Mouse (Mus musculus) heart, embryonic 16.5 days (tissue): ENCODE results near the gene Actl7a. TPM values are rescaled to one million over a fixed set of nuclear protein-coding genes. Genes with fewer than 3 reads are reported as not detected.
A peak's percentile ranks its signal among the peaks of the same experiment; 100 is the strongest.

ENCODE experiments used
- ATAC-seq: fragments of 200-750 bp; cut with Nextera tagmentation; replicated peaks from 2 replicates; pipeline ENCODE4 v1.8.0; 2017; ENCODE audit warnings: moderate number of reproducible peaks; ENCODE audit not compliant: insufficient read depth, low FRiP score; ENCODE audit errors: extremely low read depth
- H3K27ac ChIP-seq: fragments of 300-500 bp; sonication (generic); 2 replicates; pipeline ENCODE4 v1.5.1; 2014; ENCODE audit warnings: mild to moderate bottlenecking, low read length, control low read depth, moderate library complexity
- H3K27me3 ChIP-seq: fragments of 300-500 bp; sonication (generic); 2 replicates; pipeline ENCODE4 v1.6.1; 2014; ENCODE audit warnings: low read length, mixed read lengths; ENCODE audit not compliant: control insufficient read depth, insufficient read depth
- H3K36me3 ChIP-seq: fragments of 300-500 bp; sonication (generic); 2 replicates; pipeline ENCODE4 v1.6.1; 2014; ENCODE audit not compliant: control insufficient read depth, insufficient read depth
- H3K4me1 ChIP-seq: fragments of 300-500 bp; sonication (generic); 2 replicates; pipeline ENCODE4 v1.6.1; 2014; ENCODE audit warnings: low read length, mixed read lengths; ENCODE audit not compliant: control insufficient read depth, insufficient read depth
- H3K4me2 ChIP-seq: fragments of 300-500 bp; sonication (generic); 2 replicates; pipeline ENCODE4 v1.6.1; 2014; ENCODE audit warnings: low read depth, mild to moderate bottlenecking, control low read depth, low read length
- H3K4me3 ChIP-seq: fragments of 300-500 bp; sonication (generic); 2 replicates; pipeline ENCODE4 v1.5.1; 2014; ENCODE audit warnings: mild to moderate bottlenecking, control low read depth, low read length
- H3K9ac ChIP-seq: fragments of 300-500 bp; sonication (generic); 2 replicates; pipeline ENCODE4 v1.6.1; 2014; ENCODE audit warnings: low read length, control low read depth
- H3K9me3 ChIP-seq: fragments of 300-500 bp; sonication (generic); replicated peaks from 2 replicates; pipeline ENCODE4 v1.6.1; 2016; ENCODE audit warnings: low read length; ENCODE audit not compliant: control insufficient read depth
- WGBS: fragments of 180-500 bp; shearing (Covaris S2); extraction: QIAGEN DNeasy Blood & Tissue Kit; methylation state at CpG from one replicate; pipeline ENCODE4 v1.1.7; 2014; 5-methylcytosine and 5-hydroxymethylcytosine counted together
- polyA plus RNA-seq: library from polyadenylated mRNA; unstranded; fragments of >200 nt; fragmentation: Nextera tagmentation; extraction: Ambion mirVana; gene quantifications from 2 replicates; pipeline ENCODE4 v1.2.1, GENCODE M21; 2015

The Actl7a gene
- polyA plus RNA-seq, result not detected in 2 replicates

DNA sequence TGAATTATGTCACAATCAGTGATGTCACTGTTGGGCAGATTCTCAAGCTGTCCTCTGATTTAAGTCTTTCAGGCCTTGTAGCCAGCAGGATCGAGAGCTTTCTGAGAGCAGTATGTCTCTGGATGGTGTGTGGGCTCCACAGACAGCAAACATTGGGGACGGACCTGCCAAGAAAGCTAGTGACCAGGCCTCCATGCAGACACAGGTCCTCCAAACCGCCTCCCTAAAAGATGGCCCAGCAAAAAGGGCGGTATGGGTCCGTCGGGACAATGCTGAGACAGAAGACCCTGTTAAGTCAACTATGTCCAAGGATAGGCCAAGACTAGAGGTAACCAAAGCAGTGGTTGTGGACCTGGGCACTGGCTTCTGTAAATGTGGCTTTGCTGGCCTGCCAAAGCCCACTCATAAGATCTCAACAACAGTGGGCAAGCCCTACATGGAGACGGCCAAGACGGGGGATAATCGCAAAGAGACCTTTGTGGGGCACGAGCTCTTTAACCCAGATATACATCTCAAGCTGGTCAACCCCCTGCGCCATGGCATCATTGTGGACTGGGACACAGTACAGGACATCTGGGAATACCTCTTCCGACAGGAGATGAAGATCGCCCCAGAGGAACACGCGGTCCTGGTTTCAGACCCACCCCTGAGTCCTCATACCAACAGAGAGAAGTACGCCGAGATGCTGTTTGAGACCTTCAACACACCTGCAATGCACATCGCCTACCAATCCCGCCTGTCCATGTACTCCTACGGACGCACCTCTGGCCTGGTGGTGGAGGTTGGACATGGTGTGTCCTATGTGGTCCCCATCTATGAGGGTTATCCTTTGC is at the start of gene Actl7a:
Gene Actl7a (plus strand): TSS at position 51 of the 833 bp plus-strand sequence.
- no peaks in the 10 kb centered on the region for H3K9me3 ChIP-seq
- H3K36me3 ChIP-seq, result peaks cover 13% of the 10 kb centered on the region
- no peak within 1 kb of the TSS for H3K9ac ChIP-seq
- no peaks in the 10 kb centered on the region for H3K4me1 ChIP-seq
- no peak within 1 kb of the TSS for H3K4me3 ChIP-seq
- WGBS, result 96% methylated on average over 21 of the region's 21 CpGs
- no peak within 1 kb of the TSS for H3K27ac ChIP-seq
- no peak within 1 kb of the TSS for H3K4me2 ChIP-seq
- H3K27me3 ChIP-seq, result no peaks in the 10 kb centered on the region
- ATAC-seq, result no peak

DNA sequence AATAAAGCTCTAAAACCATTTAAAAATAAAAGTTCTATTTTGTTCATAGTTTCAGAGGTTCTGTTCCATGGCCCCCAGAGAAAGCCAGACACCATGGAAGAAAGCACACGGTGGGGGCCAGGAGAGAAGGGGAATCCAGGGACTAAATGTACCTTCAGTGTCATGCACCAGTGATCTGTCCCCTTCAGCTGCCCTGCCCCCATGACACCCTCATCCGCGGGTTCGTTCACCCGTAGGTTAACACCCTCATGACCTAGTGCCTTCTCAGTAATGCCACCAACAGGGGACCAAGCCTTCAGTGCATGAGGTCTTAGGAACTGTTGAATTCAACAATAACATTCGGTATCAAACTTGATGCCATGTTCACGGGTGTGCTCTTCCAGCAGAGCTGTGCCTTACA is 46.8 kb upstream of the Actl7a start:
- Histone ChIP-seq H3K4me1 (no peaks in the 10 kb centered on the region), H3K36me3 (no peaks in the 10 kb centered on the region), H3K27ac (no peak overlapping the region), H3K9ac (no peak overlapping the region), H3K4me3 (no peak overlapping the region), H3K9me3 (no peaks in the 10 kb centered on the region), H3K27me3 (no peaks in the 10 kb centered on the region), H3K4me2 (no peak overlapping the region)
- no peak for ATAC-seq
- 79% methylated on average over 7 of the region's 7 CpGs for WGBS

DNA sequence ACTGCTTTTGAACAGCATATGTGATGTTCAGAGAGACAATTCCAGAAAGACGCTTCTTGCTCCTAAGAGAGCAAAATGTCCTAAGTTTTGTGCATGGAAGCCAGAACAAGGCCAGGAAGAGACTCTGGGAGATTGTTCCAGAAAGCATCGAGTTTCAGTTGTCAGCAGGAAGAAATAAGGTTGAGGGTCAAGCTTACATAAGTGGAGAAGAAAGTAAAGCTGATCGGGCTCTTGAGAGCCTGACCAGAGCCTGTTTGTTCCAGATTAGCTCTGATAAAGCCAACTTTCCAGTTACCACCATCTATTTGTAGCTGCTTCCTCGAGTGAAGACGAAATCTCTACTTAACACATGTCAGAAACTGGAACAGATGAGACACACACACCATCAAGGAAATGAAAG is 44.5 kb upstream of the Actl7a start:
- Histone ChIP-seq H3K4me3 (no peak overlapping the region), H3K9ac (no peak overlapping the region), H3K9me3 (no peaks in the 10 kb centered on the region), H3K4me2 (no peak overlapping the region), H3K36me3 (no peaks in the 10 kb centered on the region), H3K27ac (no peak overlapping the region), H3K4me1 (no peaks in the 10 kb centered on the region), H3K27me3 (no peaks in the 10 kb centered on the region)
- 18% methylated on average over 5 of the region's 5 CpGs for WGBS
- no peak for ATAC-seq

DNA sequence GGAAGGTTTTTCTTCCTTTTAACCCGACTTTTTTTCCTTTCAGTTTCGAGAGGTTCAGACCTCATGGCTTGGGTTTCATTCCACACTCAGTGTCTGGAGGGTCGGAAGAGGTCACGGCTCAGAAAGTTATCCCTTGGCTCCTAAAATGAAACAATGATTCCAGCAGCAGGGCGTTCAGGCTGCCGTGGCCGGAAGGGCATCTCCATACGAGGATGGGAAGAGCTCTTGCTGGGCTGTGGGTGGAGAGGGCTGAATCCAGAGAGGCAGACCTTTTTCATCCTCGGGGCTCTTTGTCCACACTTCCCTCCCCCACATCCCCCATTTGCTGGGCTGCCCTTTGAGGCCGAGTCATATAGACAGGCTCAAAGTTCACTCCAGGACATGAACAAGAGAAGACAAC is 41.0 kb upstream of the Actl7a start:
- H3K9me3 ChIP-seq, result no peaks in the 10 kb centered on the region
- no peak overlapping the region for H3K9ac ChIP-seq
- H3K27me3 ChIP-seq, result no peaks in the 10 kb centered on the region
- H3K36me3 ChIP-seq, result no peaks in the 10 kb centered on the region
- no peaks in the 10 kb centered on the region for H3K4me1 ChIP-seq
- ATAC-seq, result no peak
- no peak overlapping the region for H3K4me3 ChIP-seq
- no peak overlapping the region for H3K27ac ChIP-seq
- 38% methylated on average over 10 of the region's 10 CpGs for WGBS
- H3K4me2 ChIP-seq, result no peak overlapping the region

DNA sequence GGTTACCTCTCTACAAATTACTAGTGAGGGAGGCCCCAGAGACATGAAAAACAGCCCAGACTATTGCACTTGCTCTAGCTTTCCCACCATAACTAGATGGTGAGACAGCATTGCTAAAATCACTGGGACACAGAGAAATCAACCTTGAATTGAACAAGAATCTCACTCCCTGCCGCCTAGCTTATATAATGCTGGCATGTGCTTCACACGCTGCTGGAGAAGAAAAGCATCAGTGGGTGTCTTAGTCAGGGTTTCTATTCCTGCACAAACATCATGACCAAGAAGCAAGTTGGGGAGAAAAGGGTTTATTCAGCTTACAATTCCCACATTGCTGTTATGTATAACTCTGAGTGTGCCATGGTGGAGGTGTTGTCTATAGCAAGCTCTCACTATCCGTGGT is 30.1 kb upstream of the Actl7a start:
- Histone ChIP-seq H3K9ac (no peak overlapping the region), H3K27ac (no peak overlapping the region), H3K4me1 (peaks cover 7% of the 10 kb centered on the region), H3K36me3 (no peaks in the 10 kb centered on the region), H3K27me3 (no peaks in the 10 kb centered on the region), H3K4me2 (no peak overlapping the region), H3K4me3 (no peak overlapping the region), H3K9me3 (no peaks in the 10 kb centered on the region)
- WGBS, result 87% methylated on average over 3 of the region's 3 CpGs
- ATAC-seq, result no peak

DNA sequence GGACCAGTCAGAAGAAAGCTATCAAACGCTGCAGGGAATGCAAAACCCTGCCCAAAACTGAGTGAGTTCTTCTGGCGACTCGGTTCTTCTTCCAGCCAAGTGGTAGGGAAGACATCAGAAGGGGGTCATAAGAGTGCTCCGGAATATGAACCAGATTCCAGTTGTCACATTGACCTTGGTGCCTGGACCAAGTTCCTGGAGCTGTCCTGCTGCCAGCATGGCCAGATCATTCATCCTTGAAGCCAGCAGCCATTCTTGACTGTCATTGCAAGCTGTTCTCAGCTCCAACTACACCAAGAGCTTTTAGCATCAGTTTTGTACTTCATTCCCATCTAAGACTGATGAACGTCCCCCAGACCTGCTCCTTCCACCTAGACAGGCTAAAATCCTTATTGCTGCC is 26.4 kb upstream of the Actl7a start:
- Histone ChIP-seq H3K27ac (no peak overlapping the region), H3K36me3 (no peaks in the 10 kb centered on the region), H3K9ac (no peak overlapping the region), H3K9me3 (no peaks in the 10 kb centered on the region), H3K4me1 (peaks cover 22% of the 10 kb centered on the region), H3K4me3 (no peak overlapping the region), H3K4me2 (no peak overlapping the region), H3K27me3 (no peaks in the 10 kb centered on the region)
- 49% methylated on average over 5 of the region's 5 CpGs for WGBS
- ATAC-seq, result no peak

DNA sequence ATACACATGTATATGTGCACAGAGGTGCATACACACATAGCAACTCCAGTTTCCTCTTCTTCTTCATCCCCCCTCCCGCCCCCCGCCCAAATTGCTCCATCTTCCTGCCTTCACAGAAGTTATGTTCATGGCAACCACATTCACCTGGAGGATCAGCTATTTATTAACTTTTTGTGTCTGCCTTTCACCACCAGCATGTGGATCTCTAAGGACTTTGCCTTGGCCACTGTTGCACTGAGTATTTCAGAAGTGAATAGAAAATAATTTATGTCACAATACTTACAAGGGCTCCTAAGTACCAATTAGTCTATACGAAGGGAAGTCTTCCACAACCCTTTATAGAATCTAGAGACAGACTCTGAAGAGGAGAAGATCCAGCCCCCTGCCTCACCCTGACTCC is 25.3 kb upstream of the Actl7a start:
- Histone ChIP-seq H3K27ac (no peak overlapping the region), H3K27me3 (no peaks in the 10 kb centered on the region), H3K4me1 (peaks cover 31% of the 10 kb centered on the region), H3K9ac (no peak overlapping the region), H3K4me2 (no peak overlapping the region), H3K36me3 (no peaks in the 10 kb centered on the region), H3K4me3 (no peak overlapping the region), H3K9me3 (no peaks in the 10 kb centered on the region)
- 84% methylated on average over 3 of the region's 3 CpGs for WGBS
- ATAC-seq, result no peak

DNA sequence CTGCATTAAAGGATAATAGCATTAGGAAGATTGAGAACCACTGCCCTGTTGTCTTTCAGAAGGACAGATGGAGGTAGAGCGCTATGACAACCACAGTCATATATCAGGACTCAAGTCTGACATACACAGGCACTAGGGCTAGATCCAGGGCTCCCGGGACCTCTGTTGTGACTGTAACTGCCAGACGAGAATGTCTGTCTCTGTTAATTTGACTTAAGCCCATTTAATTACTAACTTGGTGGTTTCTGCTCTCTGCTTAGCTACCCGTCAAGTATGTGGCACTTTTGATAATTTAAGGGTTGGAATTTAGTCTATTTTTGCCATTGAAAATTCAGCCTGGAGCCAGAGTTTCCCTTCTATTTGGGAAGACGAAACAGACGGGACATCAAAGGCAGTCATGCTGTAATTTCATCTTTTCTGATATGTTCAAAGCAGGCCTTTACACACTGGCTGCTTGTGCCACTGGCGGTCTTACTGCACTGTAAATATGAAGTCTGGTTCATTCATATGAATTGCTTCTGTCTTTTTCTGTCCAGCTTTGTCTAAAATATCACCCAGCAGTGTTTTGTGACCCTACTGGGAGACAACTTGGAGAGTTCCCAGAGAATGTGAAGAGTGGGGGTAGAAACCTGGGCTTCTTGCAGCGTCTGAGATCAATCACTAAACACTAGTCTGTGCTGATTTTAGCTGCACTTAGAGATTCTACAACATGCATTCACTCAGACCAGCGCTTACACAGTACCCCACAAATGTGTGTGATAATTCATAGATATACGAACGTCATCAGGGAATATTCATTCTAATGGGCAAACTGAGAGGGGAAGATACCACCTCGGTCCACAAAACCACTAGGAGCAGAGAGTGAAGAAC is 24.4 kb upstream of the Actl7a start:
- peaks cover 31% of the 10 kb centered on the region for H3K4me1 ChIP-seq
- peak overlapping the region; percentile 30 for H3K4me2 ChIP-seq
- peak overlapping the region; percentile 31; the same call in 1 of the 2 replicates for H3K9ac ChIP-seq
- no peak overlapping the region for H3K4me3 ChIP-seq
- ATAC-seq, result peak; percentile 66
- no peaks in the 10 kb centered on the region for H3K27me3 ChIP-seq
- WGBS, result 33% methylated on average over 12 of the region's 12 CpGs
- H3K9me3 ChIP-seq, result no peaks in the 10 kb centered on the region
- H3K36me3 ChIP-seq, result no peaks in the 10 kb centered on the region
- peak overlapping the region; percentile 90 for H3K27ac ChIP-seq

DNA sequence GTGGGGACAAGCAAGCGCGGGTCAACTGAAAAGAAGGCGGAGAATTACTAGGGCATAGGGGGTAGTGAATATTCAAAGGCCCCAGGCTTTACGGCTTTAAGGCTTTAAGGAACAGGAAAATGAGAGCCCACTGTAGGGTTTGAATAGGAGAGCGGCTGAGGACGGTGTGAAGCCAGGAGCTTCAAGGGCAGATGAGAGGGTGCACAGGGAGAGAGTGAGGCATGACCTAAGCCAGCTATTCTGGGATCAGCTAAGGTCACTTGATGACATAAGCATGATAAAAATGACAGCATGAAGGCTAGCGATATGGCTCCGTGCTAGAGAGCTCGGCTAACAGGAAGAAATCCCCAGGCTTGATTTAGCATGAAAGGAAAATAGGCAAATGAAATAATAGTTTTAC is 23.8 kb upstream of the Actl7a start:
- H3K9ac ChIP-seq, result peak overlapping the region; percentile 31; the same call in 1 of the 2 replicates
- peak; percentile 90 for ATAC-seq

More for the DNA sequence above, 23.8 kb upstream of the Actl7a start:
- Histone ChIP-seq H3K4me3 (no peak overlapping the region), H3K4me2 (peak overlapping the region; percentile 30), H3K9me3 (no peaks in the 10 kb centered on the region), H3K27ac (peak overlapping the region; percentile 90), H3K36me3 (no peaks in the 10 kb centered on the region), H3K27me3 (no peaks in the 10 kb centered on the region), H3K4me1 (peaks cover 31% of the 10 kb centered on the region)
- 21% methylated on average over 9 of the region's 9 CpGs for whole genome bisulfite sequencing
